Mouse (Mus musculus): ENCODE data around the gene Ehd4.

- TF ChIP-seq POLR2A (IDR thresholded peaks at IDR 0.05; ENCODE audit: borderline replicate concordance, low read depth, low read length) (no peak), CTCF (IDR thresholded peaks at IDR 0.05; ENCODE audit: low read depth, low read length) (no peak)
Measured at GRCm38 (mm10) chr2:120124946-120125345, 29.5 kb downstream of the Ehd4 start.

Measured in bone marrow macrophage, adult 2 months (primary cell).